Mouse (Mus musculus) stomach, postnatal 0 days (tissue): ENCODE measurements around the gene Iars2.

Experiments
- CTCF ChIP-seq: IDR thresholded peaks from 2 replicates; pipeline ENCODE4 v1.5.1; 2016; ENCODE audit warnings: antibody characterized with exemption, low read depth, mild to moderate bottlenecking, moderate library complexity
- EP300 ChIP-seq: optimal IDR thresholded peaks from 2 replicates; pipeline ENCODE3; 2016; ENCODE audit warnings: antibody characterized with exemption

DNA sequence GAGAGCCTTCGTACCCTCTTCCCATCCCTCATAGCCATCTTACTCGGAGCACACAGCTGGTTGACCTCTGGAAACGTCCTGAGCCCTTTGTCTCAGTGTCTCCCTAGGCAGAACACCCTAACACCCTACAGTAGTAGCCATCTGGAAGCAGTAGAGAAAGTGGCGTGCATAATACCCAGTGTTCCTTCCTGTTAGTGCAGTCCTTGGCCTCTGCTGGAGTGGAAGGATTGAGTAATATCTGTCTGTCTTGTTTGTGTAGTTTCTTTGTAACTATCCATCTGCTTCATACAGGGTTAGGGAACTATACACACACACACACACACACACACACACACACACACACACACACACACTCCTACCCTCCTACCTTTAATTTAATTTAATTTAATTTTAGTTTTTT, 60.5 kb downstream of the Iars2 start:
- no peak for TF ChIP-seq CTCF
- TF ChIP-seq EP300, result no peak
